Mouse (Mus musculus): ENCODE data around the gene Dcp1b. TPM values are rescaled to one million over a fixed set of nuclear protein-coding genes. Genes with fewer than 3 reads are reported as not detected.
A peak's percentile ranks its signal among the peaks of the same experiment; 100 is the strongest.

The Dcp1b gene
- polyA plus RNA-seq, 2 experiments = 2.9 to 5.3 TPM

DNA sequence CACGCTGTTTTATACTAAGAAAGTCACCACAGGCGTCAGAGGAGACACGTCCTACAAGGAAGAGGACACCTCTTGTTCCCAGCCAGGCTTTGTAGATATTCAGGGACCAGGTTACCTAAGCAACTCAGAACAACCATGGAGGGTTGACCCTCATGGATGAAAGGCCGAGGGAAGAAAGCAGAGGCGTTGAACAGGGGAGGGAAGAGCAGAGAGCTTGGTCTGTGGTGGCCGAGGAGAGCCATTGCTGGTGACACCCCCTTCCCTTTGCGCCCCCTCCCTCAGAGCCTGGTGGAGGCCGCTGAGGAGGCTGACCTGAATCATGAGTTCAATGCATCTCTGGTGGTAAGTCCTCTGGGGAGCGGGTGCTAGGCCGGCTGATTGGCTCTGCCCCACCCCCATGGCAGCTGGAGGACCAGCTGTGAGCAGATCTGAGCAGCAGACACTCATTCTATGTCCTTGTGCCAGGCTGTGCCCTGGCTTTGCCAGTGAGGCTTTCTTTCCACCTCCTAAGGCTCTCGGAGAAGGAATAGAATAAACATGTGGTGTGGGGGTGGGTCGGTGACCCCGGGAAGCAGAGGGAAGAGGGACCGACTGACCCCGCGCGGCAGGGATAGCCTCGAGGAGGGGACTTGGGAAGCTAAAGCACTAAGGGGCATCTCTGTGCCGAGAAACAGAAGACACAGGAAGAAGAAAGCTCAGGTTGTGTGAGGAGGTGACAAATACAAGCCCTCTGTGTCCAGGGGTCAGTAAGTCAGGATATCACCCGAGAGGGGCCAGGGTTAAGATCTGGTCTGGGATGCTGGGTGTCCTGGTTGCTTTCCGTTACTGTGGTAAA, 66.0 kb downstream of the Dcp1b start:
- no peak for ATAC-seq (ENCODE audit: insufficient read depth)
- Histone ChIP-seq H3K9ac (replicated peaks) (no peak overlapping the region), H3K27ac (no peak overlapping the region), H3K4me2 (ENCODE audit: low read depth) (no peak overlapping the region), H3K4me3 (ENCODE audit: insufficient read depth in 1 of 2, low read depth in 2 of 2, low read length in 2 of 2) (no peak overlapping the region), H3K9me3 (ENCODE audit: control insufficient read depth, low read length) (peaks cover 1% of the 10 kb centered on the region; the same call in 1 of the 2 replicates), H3K36me3 (replicated peaks; ENCODE audit: control insufficient read depth, insufficient read depth, low read depth) (no peaks in the 10 kb centered on the region), H3K27me3 (ENCODE audit: control insufficient read depth, insufficient read depth, low read length) (no peaks in the 10 kb centered on the region), H3K4me1 (replicated peaks; ENCODE audit: control insufficient read depth in 2 of 2, insufficient read depth in 2 of 2, low read length in 1 of 2) (no peaks in the 10 kb centered on the region)
- no peak for TF ChIP-seq CTCF (IDR thresholded peaks at IDR 0.05; ENCODE audit: low read depth)
- no peak for DNase-seq (ENCODE audit: low read depth in 3 of 3, low spot score in 3 of 3)
- WGBS (ENCODE audit: insufficient replicate concordance) = 47% methylated on average over 21 of the region's 21 CpGs

DNA sequence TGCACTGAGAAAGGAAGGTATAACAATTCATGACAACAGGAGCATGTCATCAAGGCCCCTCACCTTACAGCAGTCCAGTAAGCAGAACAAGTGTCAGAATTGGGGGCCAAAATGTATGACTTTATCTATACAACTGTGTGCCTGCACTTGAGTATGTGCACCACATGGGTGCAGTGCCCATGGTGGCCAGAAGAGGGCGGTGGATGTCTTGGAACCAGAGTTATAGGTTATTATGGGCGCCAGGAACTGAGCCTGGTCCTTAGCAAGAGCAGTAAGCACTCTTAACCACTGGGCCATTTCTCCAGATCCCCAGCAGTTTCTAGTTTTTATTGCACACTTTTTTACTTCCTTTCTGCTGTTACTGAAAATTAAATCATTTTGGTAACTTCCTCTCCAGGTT, 71.0 kb downstream of the Dcp1b start:
- Histone ChIP-seq H3K4me1 (replicated peaks; ENCODE audit: control insufficient read depth in 2 of 2, insufficient read depth in 2 of 2, low read length in 1 of 2) (no peaks in the 10 kb centered on the region), H3K9me3 (ENCODE audit: control insufficient read depth, low read length) (peaks cover 3% of the 10 kb centered on the region; the same call in 1 of the 2 replicates), H3K4me2 (ENCODE audit: low read depth) (no peak overlapping the region), H3K27ac (no peak overlapping the region), H3K27me3 (ENCODE audit: control insufficient read depth, insufficient read depth, low read length) (no peaks in the 10 kb centered on the region), H3K4me3 (ENCODE audit: insufficient read depth in 1 of 2, low read depth in 2 of 2, low read length in 2 of 2) (no peak overlapping the region), H3K9ac (replicated peaks) (no peak overlapping the region), H3K36me3 (replicated peaks; ENCODE audit: control insufficient read depth, insufficient read depth, low read depth) (no peaks in the 10 kb centered on the region)
- TF ChIP-seq EP300 (IDR thresholded peaks at IDR 0.05; ENCODE audit: low read depth) (no peak), CTCF (IDR thresholded peaks at IDR 0.05; ENCODE audit: low read depth) (peak; percentile 38; the same call in 1 of the 2 replicates)
- 25% methylated on average over 2 of the region's 2 CpGs for WGBS (ENCODE audit: insufficient replicate concordance)
- DNase-seq (ENCODE audit: low read depth in 3 of 3, low spot score in 3 of 3) (no peak), ATAC-seq (ENCODE audit: insufficient read depth) (no peak)

DNA sequence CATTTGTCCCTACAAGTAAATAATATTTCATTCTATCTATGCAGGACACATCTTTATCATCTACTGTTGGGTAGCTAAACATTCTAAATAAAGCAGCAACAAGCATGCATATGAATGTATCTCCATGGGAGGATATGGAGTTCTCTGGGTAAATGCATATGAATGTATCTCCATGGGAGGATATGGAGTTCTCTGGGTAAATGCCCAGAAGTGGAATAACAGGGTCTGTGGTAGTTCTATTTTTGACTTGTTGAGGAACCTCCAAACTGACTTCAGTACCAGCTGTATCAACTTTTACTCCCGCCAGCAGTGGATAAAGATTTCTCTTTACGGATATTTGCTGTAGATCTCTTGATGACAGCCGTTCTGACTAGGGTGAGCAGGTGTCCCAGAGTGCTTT, 73.5 kb downstream of the Dcp1b start:
- Histone ChIP-seq H3K9ac (replicated peaks) (no peak overlapping the region), H3K27ac (no peak overlapping the region), H3K9me3 (ENCODE audit: control insufficient read depth, low read length) (peaks cover 3% of the 10 kb centered on the region; the same call in 1 of the 2 replicates), H3K4me1 (replicated peaks; ENCODE audit: control insufficient read depth in 2 of 2, insufficient read depth in 2 of 2, low read length in 1 of 2) (no peaks in the 10 kb centered on the region), H3K4me3 (ENCODE audit: insufficient read depth in 1 of 2, low read depth in 2 of 2, low read length in 2 of 2) (no peak overlapping the region), H3K36me3 (replicated peaks; ENCODE audit: control insufficient read depth, insufficient read depth, low read depth) (no peaks in the 10 kb centered on the region), H3K4me2 (ENCODE audit: low read depth) (no peak overlapping the region), H3K27me3 (ENCODE audit: control insufficient read depth, insufficient read depth, low read length) (no peaks in the 10 kb centered on the region)
- WGBS (ENCODE audit: insufficient replicate concordance) = 60% methylated on average over 3 of the region's 3 CpGs
- DNase-seq (ENCODE audit: low read depth in 3 of 3, low spot score in 3 of 3) = no peak
- TF ChIP-seq CTCF (IDR thresholded peaks at IDR 0.05; ENCODE audit: low read depth) (no peak), EP300 (IDR thresholded peaks at IDR 0.05; ENCODE audit: low read depth) (no peak)
- ATAC-seq (ENCODE audit: insufficient read depth) = no peak

DNA sequence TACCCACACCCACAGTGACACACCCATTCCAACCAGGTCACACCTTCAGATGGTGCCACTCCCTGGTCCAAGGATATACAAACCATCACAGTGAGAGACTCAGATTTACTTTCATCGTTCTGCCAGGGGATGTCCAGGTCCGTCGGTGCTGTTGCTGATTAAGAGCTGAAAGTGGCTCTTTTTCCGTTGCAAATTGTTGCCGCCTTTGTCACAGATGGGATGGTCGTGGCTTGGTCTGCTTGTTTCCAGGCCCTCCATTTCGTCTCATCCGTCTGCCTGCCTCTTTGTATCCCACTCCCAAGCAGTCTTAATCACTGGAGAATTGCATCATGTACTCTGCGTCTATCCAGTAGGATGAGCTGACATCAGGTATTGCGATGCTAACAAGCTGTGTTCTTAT, 74.7 kb downstream of the Dcp1b start:
- Histone ChIP-seq H3K4me1 (replicated peaks; ENCODE audit: control insufficient read depth in 2 of 2, insufficient read depth in 2 of 2, low read length in 1 of 2) (no peaks in the 10 kb centered on the region), H3K27ac (no peak overlapping the region), H3K36me3 (replicated peaks; ENCODE audit: control insufficient read depth, insufficient read depth, low read depth) (no peaks in the 10 kb centered on the region), H3K4me3 (ENCODE audit: insufficient read depth in 1 of 2, low read depth in 2 of 2, low read length in 2 of 2) (no peak overlapping the region), H3K9ac (replicated peaks) (no peak overlapping the region), H3K9me3 (ENCODE audit: control insufficient read depth, low read length) (peaks cover 3% of the 10 kb centered on the region; the same call in 1 of the 2 replicates), H3K27me3 (ENCODE audit: control insufficient read depth, insufficient read depth, low read length) (no peaks in the 10 kb centered on the region), H3K4me2 (ENCODE audit: low read depth) (no peak overlapping the region)
- 66% methylated on average over 10 of the region's 10 CpGs for WGBS (ENCODE audit: insufficient replicate concordance)
- ATAC-seq (ENCODE audit: insufficient read depth) (no peak), DNase-seq (ENCODE audit: low read depth in 3 of 3, low spot score in 3 of 3) (no peak)
- TF ChIP-seq CTCF (IDR thresholded peaks at IDR 0.05; ENCODE audit: low read depth) = no peak
- TF ChIP-seq EP300 (IDR thresholded peaks at IDR 0.05; ENCODE audit: low read depth) = no peak

DNA sequence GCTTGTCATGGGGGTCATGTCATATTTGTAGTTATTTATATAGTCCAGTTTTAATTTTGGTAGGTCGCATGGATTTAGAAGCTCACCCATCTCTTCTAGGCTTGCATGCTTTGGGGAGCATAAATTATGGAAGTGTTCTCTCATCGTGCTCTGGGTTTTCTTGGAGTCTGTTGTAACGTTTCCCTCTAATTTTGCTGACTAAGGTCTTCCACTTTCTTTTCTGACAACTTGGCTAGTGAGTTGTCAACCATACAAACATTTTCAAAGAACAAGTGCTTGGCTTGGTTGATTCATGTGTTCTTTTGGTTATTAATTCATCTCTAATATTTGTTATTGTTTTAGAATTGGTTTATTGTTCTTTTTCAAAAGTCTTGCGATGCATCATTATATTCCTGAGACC, 76.7 kb downstream of the Dcp1b start:
- Histone ChIP-seq H3K9ac (replicated peaks) (no peak overlapping the region), H3K36me3 (replicated peaks; ENCODE audit: control insufficient read depth, insufficient read depth, low read depth) (no peaks in the 10 kb centered on the region), H3K9me3 (ENCODE audit: control insufficient read depth, low read length) (no peaks in the 10 kb centered on the region), H3K27ac (no peak overlapping the region), H3K4me2 (ENCODE audit: low read depth) (no peak overlapping the region), H3K4me1 (replicated peaks; ENCODE audit: control insufficient read depth in 2 of 2, insufficient read depth in 2 of 2, low read length in 1 of 2) (no peaks in the 10 kb centered on the region), H3K27me3 (ENCODE audit: control insufficient read depth, insufficient read depth, low read length) (no peaks in the 10 kb centered on the region), H3K4me3 (ENCODE audit: insufficient read depth in 1 of 2, low read depth in 2 of 2, low read length in 2 of 2) (no peak overlapping the region)
- no peak for DNase-seq (ENCODE audit: low read depth in 3 of 3, low spot score in 3 of 3)
- TF ChIP-seq EP300 (IDR thresholded peaks at IDR 0.05; ENCODE audit: low read depth) = no peak
- no peak for TF ChIP-seq CTCF (IDR thresholded peaks at IDR 0.05; ENCODE audit: low read depth)
- WGBS (ENCODE audit: insufficient replicate concordance) = 47% methylated on average over 4 of the region's 4 CpGs
- ATAC-seq (ENCODE audit: insufficient read depth) = no peak

Other genes starting within 250 kb of the Dcp1b start
- gene Cacna1c, start 21.2 kb downstream of the Dcp1b start, polyA plus RNA-seq (2012; rRNA removed) = 0.20 and 0.26 TPM in 2 replicates
- 0.19 and 0.32 TPM in 2 replicates for gene Cacna1c, start 21.2 kb downstream of the Dcp1b start, polyA plus RNA-seq (2014; fragmentation: Nextera tagmentation; extraction: Ambion mirVana)
- gene Cacna2d4, start 61.3 kb downstream of the Dcp1b start, polyA plus RNA-seq (2012; rRNA removed) = 0.01 TPM in 1 of 2 replicates, not detected in the other
- gene Cacna2d4, start 61.3 kb downstream of the Dcp1b start, polyA plus RNA-seq (2014; fragmentation: Nextera tagmentation; extraction: Ambion mirVana) = not detected in 2 replicates
- 0.02 and 0.08 TPM in 2 replicates for gene Lrtm2, start 155.5 kb downstream of the Dcp1b start, polyA plus RNA-seq (2012; rRNA removed)
- gene Lrtm2, start 155.5 kb downstream of the Dcp1b start, polyA plus RNA-seq (2014; fragmentation: Nextera tagmentation; extraction: Ambion mirVana) = 0.04 TPM in 1 of 2 replicates, not detected in the other
- 16.5 and 18.4 TPM in 2 replicates for gene Adipor2, start 242.5 kb downstream of the Dcp1b start, polyA plus RNA-seq (2012; rRNA removed)
- 17.7 and 19.2 TPM in 2 replicates for gene Adipor2, start 242.5 kb downstream of the Dcp1b start, polyA plus RNA-seq (2014; fragmentation: Nextera tagmentation; extraction: Ambion mirVana)